Mouse (Mus musculus) kidney, adult 2 months (tissue): ENCODE measurements around the gene Hmga1.

Experiments
- CTCF ChIP-seq: fragments of 200-500 bp; conservative IDR thresholded peaks from 2 replicates; pipeline ENCODE4 v1.5.1; 2011; ENCODE audit warnings: low read depth, mild to moderate bottlenecking, control low read depth, low read length, moderate library complexity, mixed read lengths; ENCODE audit not compliant: insufficient read depth, insufficient read length
- POLR2A ChIP-seq: fragments of 200-500 bp; IDR thresholded peaks from one replicate; pipeline ENCODE4 v1.6.1; 2011; ENCODE audit warnings: low read depth, low read length, control low read depth

GRCm38 (mm10) chr17:27551393-27551940 lies 4.8 kb upstream of the Hmga1 start:
- TF ChIP-seq CTCF (no peak), POLR2A (no peak)
